In the genomic region with DNA sequence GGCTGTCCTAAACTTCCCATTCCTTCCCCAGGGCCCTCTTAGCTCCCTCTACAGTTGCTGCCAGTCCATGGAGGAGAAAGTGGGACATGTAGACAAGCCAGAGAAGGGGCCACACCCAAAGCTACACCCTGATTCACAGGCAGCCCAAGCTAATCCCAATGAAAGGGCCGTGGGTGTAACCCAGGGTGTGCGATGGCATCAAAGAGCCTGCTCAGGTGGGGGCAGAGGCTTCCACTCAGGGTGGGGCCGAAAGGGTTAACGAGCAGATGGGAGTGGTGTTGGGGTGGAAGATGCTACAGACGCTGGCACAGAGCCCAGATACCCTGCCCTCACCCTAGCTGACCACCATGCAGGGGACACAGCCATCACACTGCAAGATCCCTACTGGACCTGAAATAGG, we compare ENCODE assay signal across 22 mouse cellular contexts. TPM values are rescaled to one million over a fixed set of nuclear protein-coding genes. Genes with fewer than 3 reads are reported as not detected.
DNase-seq lines count a peak whose midpoint lies in the region; ATAC-seq and TF ChIP-seq lines count a peak whose summit lies in the region.
"Had no signal": no experiment of that assay in that cellular context is flagged by ENCODE, and none has a peak within 500 bp of the region (broad histone marks: within the 10 kb centered on the region; RNA-seq: fewer than 3 reads in every experiment).

No protein-coding gene starts in this region.

- peaks cover 51% of the 10 kb centered on the region for H3K4me1 ChIP-seq in forebrain, embryonic 10.5 days
- no peaks in the 10 kb centered on the region for H3K4me1 ChIP-seq in forebrain, postnatal 0 days (ENCODE audit: insufficient read depth)
- no peaks in the 10 kb centered on the region; the same call in 1 of the 2 replicates for H3K4me1 ChIP-seq in testis, adult 2 months (ENCODE audit: control insufficient read depth, insufficient read depth, low read length)

- H3K4me3 ChIP-seq in forebrain, embryonic 10.5 days, result no peak overlapping the region
- no peak overlapping the region for H3K4me3 ChIP-seq in forebrain, postnatal 0 days (ENCODE audit: low read depth, low read length)
- H3K4me3 ChIP-seq in testis, adult 2 months (ENCODE audit: control insufficient read depth, low read depth, low read length), result peak overlapping the region; percentile 85
- H3K4me3 ChIP-seq: embryonic facial prominence, embryonic 13.5 days; heart, embryonic 13.5 days; hindbrain, embryonic 12.5 days had no signal

- no peak overlapping the region for H3K4me2 ChIP-seq in forebrain, postnatal 0 days (ENCODE audit: low read depth)
- H3K4me2 ChIP-seq: embryonic facial prominence, embryonic 13.5 days; hindbrain, embryonic 12.5 days had no signal

- TF ChIP-seq POLR2A in testis, adult 2 months (IDR thresholded peaks at IDR 0.05; ENCODE audit: control insufficient read depth, low read depth, low read length), result no peak

- H3K27ac ChIP-seq in forebrain, embryonic 10.5 days, result peak overlapping the region; percentile 46
- H3K27ac ChIP-seq in forebrain, postnatal 0 days (ENCODE audit: low read depth, low read length), result no peak overlapping the region
- H3K27ac ChIP-seq in testis, adult 2 months (ENCODE audit: control insufficient read depth, insufficient read depth, low read depth, low read length), result no peak overlapping the region
- H3K27ac ChIP-seq: embryonic facial prominence, embryonic 13.5 days; heart, embryonic 13.5 days; hindbrain, embryonic 12.5 days; hindbrain, postnatal 0 days had no signal

- peaks cover 87% of the 10 kb centered on the region for H3K36me3 ChIP-seq in forebrain, embryonic 10.5 days (replicated peaks)
- H3K36me3 ChIP-seq in forebrain, postnatal 0 days (ENCODE audit: insufficient read depth), result peaks cover 34% of the 10 kb centered on the region
- H3K36me3 ChIP-seq in testis, adult 2 months (ENCODE audit: control insufficient read depth, insufficient read depth, low read length), result no peaks in the 10 kb centered on the region
- H3K36me3 ChIP-seq: G1E had no signal

- no peaks in the 10 kb centered on the region for H3K9me3 ChIP-seq in forebrain, embryonic 10.5 days
- no peaks in the 10 kb centered on the region for H3K9me3 ChIP-seq in forebrain, postnatal 0 days (ENCODE audit: low read length)
- H3K9me3 ChIP-seq: embryonic facial prominence, embryonic 13.5 days; G1E; heart, embryonic 13.5 days; hindbrain, embryonic 12.5 days had no signal

- DNase-seq in forebrain, embryonic 10.5 days (ENCODE audit: extremely low spot score, low spot score), result no peak
- no peak for DNase-seq in forebrain, postnatal 0 days
- DNase-seq in kidney, postnatal 10 days, result peak; percentile 17
- DNase-seq in kidney, postnatal 36 days, result no peak
- DNase-seq in testis, postnatal 14 days (ENCODE audit: low spot score), result no peak
- no peak for DNase-seq in right cerebral cortex, postnatal 14 days
- DNase-seq: adrenal gland, postnatal 10 days; B cell, adult 2 months; cerebellum, adult 18-20 months; cerebellum, adult 9-11 months; cerebellum, postnatal 36 days; gastrocnemius, postnatal 14 days; heart, postnatal 36 days had no signal

- no peaks in the 10 kb centered on the region for H3K27me3 ChIP-seq in forebrain, embryonic 10.5 days (ENCODE audit: poor library complexity, severe bottlenecking)
- H3K27me3 ChIP-seq in forebrain, postnatal 0 days (ENCODE audit: insufficient read depth, low read length), result no peaks in the 10 kb centered on the region
- no peaks in the 10 kb centered on the region for H3K27me3 ChIP-seq in testis, adult 2 months (ENCODE audit: control insufficient read depth, insufficient read depth, low read length)
- H3K27me3 ChIP-seq: embryonic facial prominence, embryonic 13.5 days had no signal

- H3K9ac ChIP-seq in forebrain, postnatal 0 days, result no peak overlapping the region
- H3K9ac ChIP-seq: embryonic facial prominence, embryonic 13.5 days; heart, embryonic 13.5 days; hindbrain, embryonic 12.5 days had no signal

- WGBS in forebrain, embryonic 10.5 days, result 79% methylated on average over 5 of the region's 5 CpGs
- WGBS in forebrain, postnatal 0 days, result 61% methylated on average over 5 of the region's 5 CpGs

- no peak for ATAC-seq in forebrain, postnatal 0 days
- ATAC-seq: CD4-positive, CD25-positive, alpha-beta regulatory T cell, adult 4 months; forebrain, embryonic 14.5 days had no signal

- no peak for TF ChIP-seq CTCF in forebrain, postnatal 0 days (IDR thresholded peaks at IDR 0.05; ENCODE audit: low read depth)
- TF ChIP-seq CTCF in testis, adult 2 months (IDR thresholded peaks at IDR 0.05; ENCODE audit: control insufficient read depth, insufficient read depth, insufficient replicate concordance, low read depth, low read length), result no peak

RNA-seq across cellular contexts. Expression of gene Gnat1, which starts 13.3 kb away (rescaled TPM):
- 3.9 and 4.1 TPM in 2 replicates for polyA plus RNA-seq in forebrain, embryonic 10.5 days (2016; fragmentation: Nextera tagmentation; extraction: Ambion mirVana)
- total RNA-seq in forebrain, postnatal 0 days (2014; rRNA removed), result 0.24 TPM in 1 of 2 replicates, not detected in the other
- 0.73 and 1.8 TPM in 2 replicates for polyA plus RNA-seq in forebrain, postnatal 0 days (2015; fragmentation: Nextera tagmentation; extraction: Ambion mirVana)
- polyA plus RNA-seq in testis, adult 2 months (2012; rRNA removed), result 0.05 and 0.12 TPM in 2 replicates
- total RNA-seq: gastrocnemius, adult 18-20 months; gastrocnemius, postnatal 14 days; heart, postnatal 36 days had no signal
- polyA plus RNA-seq: G1E had no signal

RNA-seq across cellular contexts. Expression of gene Sema3f, which starts 17.5 kb away (rescaled TPM):
- polyA plus RNA-seq in forebrain, embryonic 10.5 days (2016; fragmentation: Nextera tagmentation; extraction: Ambion mirVana), result 10.0 and 11.2 TPM in 2 replicates
- 56.6 and 61.4 TPM in 2 replicates for total RNA-seq in forebrain, postnatal 0 days (2014; rRNA removed)
- polyA plus RNA-seq in forebrain, postnatal 0 days (2015; fragmentation: Nextera tagmentation; extraction: Ambion mirVana), result 7.1 and 7.8 TPM in 2 replicates
- polyA plus RNA-seq in testis, adult 2 months (2012; rRNA removed), result 9.9 and 12.0 TPM in 2 replicates
- polyA plus RNA-seq: CD4-positive, CD25-positive, alpha-beta regulatory T cell, adult 4 months had no signal

RNA-seq across cellular contexts. Expression of gene Slc38a3, which starts 23.5 kb away (rescaled TPM):
- 8.8 and 9.0 TPM in 2 replicates for polyA plus RNA-seq in forebrain, embryonic 10.5 days (2016; fragmentation: Nextera tagmentation; extraction: Ambion mirVana)
- 43.5 and 60.9 TPM in 2 replicates for total RNA-seq in forebrain, postnatal 0 days (2014; rRNA removed)
- polyA plus RNA-seq in forebrain, postnatal 0 days (2015; fragmentation: Nextera tagmentation; extraction: Ambion mirVana), result 38.7 and 39.8 TPM in 2 replicates
- 0.10 and 0.32 TPM in 2 replicates for polyA plus RNA-seq in testis, adult 2 months (2012; rRNA removed)
- polyA plus RNA-seq: CD4-positive, CD25-positive, alpha-beta regulatory T cell, adult 4 months; G1E had no signal

RNA-seq across cellular contexts. Expression of gene Gnai2, which starts 57.6 kb away (rescaled TPM):
- polyA plus RNA-seq in forebrain, embryonic 10.5 days (2016; fragmentation: Nextera tagmentation; extraction: Ambion mirVana), result 526 and 533 TPM in 2 replicates
- 200 and 223 TPM in 2 replicates for total RNA-seq in forebrain, postnatal 0 days (2014; rRNA removed)
- polyA plus RNA-seq in forebrain, postnatal 0 days (2015; fragmentation: Nextera tagmentation; extraction: Ambion mirVana), result 267 and 287 TPM in 2 replicates
- 87.7 and 103 TPM in 2 replicates for polyA plus RNA-seq in testis, adult 2 months (2012; rRNA removed)
